Mouse (Mus musculus): Measurements from ENCODE around the gene Trpv1. TPM values are rescaled to one million over a fixed set of nuclear protein-coding genes. Genes with fewer than 3 reads are reported as not detected.

Gene Trpv1
- polyA plus RNA-seq, 1 experiment from 2014 or later = not detected

Other genes with a start within 250 kb of the Trpv1 start
- gene P2rx1, start 235.2 kb upstream of the Trpv1 start, polyA plus RNA-seq (2016; fragmentation: Nextera tagmentation; extraction: Ambion mirVana) = 0.83 and 1.8 TPM in 2 replicates
- gene Camkk1, start 215.3 kb upstream of the Trpv1 start, polyA plus RNA-seq (2016; fragmentation: Nextera tagmentation; extraction: Ambion mirVana) = 5.8 and 6.6 TPM in 2 replicates
- gene Ncbp3, start 186.5 kb upstream of the Trpv1 start, polyA plus RNA-seq (2016; fragmentation: Nextera tagmentation; extraction: Ambion mirVana) = 10.5 and 12.4 TPM in 2 replicates
- 0.35 and 0.47 TPM in 2 replicates for gene Itgae, start 143.7 kb upstream of the Trpv1 start, polyA plus RNA-seq (2016; fragmentation: Nextera tagmentation; extraction: Ambion mirVana)
- 19.8 and 24.2 TPM in 2 replicates for gene Haspin, start 96.0 kb upstream of the Trpv1 start, polyA plus RNA-seq (2016; fragmentation: Nextera tagmentation; extraction: Ambion mirVana)
- gene P2rx5, start 73.9 kb upstream of the Trpv1 start, polyA plus RNA-seq (2016; fragmentation: Nextera tagmentation; extraction: Ambion mirVana) = 0.10 and 0.32 TPM in 2 replicates
- 132 and 134 TPM in 2 replicates for gene Emc6, start 57.3 kb upstream of the Trpv1 start, polyA plus RNA-seq (2016; fragmentation: Nextera tagmentation; extraction: Ambion mirVana)
- 207 and 237 TPM in 2 replicates for gene Tax1bp3, start 57.2 kb upstream of the Trpv1 start, polyA plus RNA-seq (2016; fragmentation: Nextera tagmentation; extraction: Ambion mirVana)
- 15.4 and 19.9 TPM in 2 replicates for gene Ctns, start 35.2 kb upstream of the Trpv1 start, polyA plus RNA-seq (2016; fragmentation: Nextera tagmentation; extraction: Ambion mirVana)
- 1.1 and 1.7 TPM in 2 replicates for gene Shpk, start 34.8 kb upstream of the Trpv1 start, polyA plus RNA-seq (2016; fragmentation: Nextera tagmentation; extraction: Ambion mirVana)
- 0.09 TPM in 1 of 2 replicates, not detected in the other for gene Trpv3, start 33.1 kb downstream of the Trpv1 start, polyA plus RNA-seq (2016; fragmentation: Nextera tagmentation; extraction: Ambion mirVana)
- 0.25 TPM in 1 of 2 replicates, not detected in the other for gene Aspa, start 95.3 kb downstream of the Trpv1 start, polyA plus RNA-seq (2016; fragmentation: Nextera tagmentation; extraction: Ambion mirVana)
- not detected in 2 replicates for gene Gm49340, start 95.4 kb downstream of the Trpv1 start, polyA plus RNA-seq (2016; fragmentation: Nextera tagmentation; extraction: Ambion mirVana)
- gene Spata22, start 95.4 kb downstream of the Trpv1 start, polyA plus RNA-seq (2016; fragmentation: Nextera tagmentation; extraction: Ambion mirVana) = not detected in 2 replicates
- gene Olfr20, start 116.5 kb downstream of the Trpv1 start, polyA plus RNA-seq (2016; fragmentation: Nextera tagmentation; extraction: Ambion mirVana) = not detected in 2 replicates
- gene Olfr376, start 137.0 kb downstream of the Trpv1 start, polyA plus RNA-seq (2016; fragmentation: Nextera tagmentation; extraction: Ambion mirVana) = not detected in 2 replicates
- gene Olfr1, start 165.3 kb downstream of the Trpv1 start, polyA plus RNA-seq (2016; fragmentation: Nextera tagmentation; extraction: Ambion mirVana) = not detected in 2 replicates
- gene Olfr378, start 194.2 kb downstream of the Trpv1 start, polyA plus RNA-seq (2016; fragmentation: Nextera tagmentation; extraction: Ambion mirVana) = not detected in 2 replicates
- not detected in 2 replicates for gene Olfr380, start 223.2 kb downstream of the Trpv1 start, polyA plus RNA-seq (2016; fragmentation: Nextera tagmentation; extraction: Ambion mirVana)